Mouse (Mus musculus) intestine, embryonic 14.5 days (tissue): Measurements from ENCODE around the gene Cep89. TPM values are rescaled to one million over a fixed set of nuclear protein-coding genes. Genes with fewer than 3 reads are reported as not detected.

ENCODE experiments used
- ATAC-seq: fragments of 200-750 bp; cut with Nextera tagmentation; replicated peaks from 2 replicates; pipeline ENCODE4 v1.8.0; 2017; ENCODE audit warnings: low read depth, moderate number of reproducible peaks, moderate TSS enrichment, moderate library complexity; ENCODE audit not compliant: low FRiP score, low TSS enrichment
- DNase-seq: peaks from one replicate; pipeline ENCODE4 v3.0.0-alpha.2; 2018; ENCODE audit warnings: low spot score
- H3K27ac ChIP-seq: fragments of 300-500 bp; sonication (generic); 2 replicates; pipeline ENCODE4 v1.5.1; 2014; ENCODE audit warnings: low read depth, mild to moderate bottlenecking, control low read depth
- H3K27me3 ChIP-seq: fragments of 300-500 bp; sonication (generic); replicated peaks from 2 replicates; pipeline ENCODE4 v1.6.1; 2014; ENCODE audit warnings: low read length, control low read depth; ENCODE audit not compliant: control insufficient read depth, insufficient read depth
- H3K36me3 ChIP-seq: fragments of 300-500 bp; sonication (generic); 2 replicates; pipeline ENCODE4 v1.6.1; 2014; ENCODE audit warnings: low read length, control low read depth; ENCODE audit not compliant: control insufficient read depth, insufficient read depth
- H3K4me1 ChIP-seq: fragments of 300-500 bp; sonication (generic); replicated peaks from 2 replicates; pipeline ENCODE4 v1.6.1; 2014; ENCODE audit warnings: low read length, control low read depth, mixed read lengths; ENCODE audit not compliant: control insufficient read depth, insufficient read depth
- H3K4me2 ChIP-seq: fragments of 300-500 bp; sonication (generic); 2 replicates; pipeline ENCODE4 v1.6.1; 2014; ENCODE audit warnings: low read length
- H3K4me3 ChIP-seq: fragments of 300-500 bp; sonication (generic); 2 replicates; pipeline ENCODE4 v1.5.1; 2014; ENCODE audit warnings: low read depth, low read length, control low read depth, mixed read lengths
- H3K9ac ChIP-seq: fragments of 300-500 bp; sonication (generic); 2 replicates; pipeline ENCODE4 v1.6.1; 2014; ENCODE audit warnings: mild to moderate bottlenecking, low read length
- H3K9me3 ChIP-seq: fragments of 300-500 bp; sonication (generic); 2 replicates; pipeline ENCODE4 v1.6.1; 2016; ENCODE audit warnings: low read length, control low read depth; ENCODE audit not compliant: control insufficient read depth
- WGBS: fragments of 180-500 bp; shearing (Covaris S2); extraction: QIAGEN DNeasy Blood & Tissue Kit; methylation state at CpG from one replicate; pipeline ENCODE4 v1.1.7; 2014; 5-methylcytosine and 5-hydroxymethylcytosine counted together
- polyA plus RNA-seq: library from polyadenylated mRNA; unstranded; fragments of >200 nt; fragmentation: Nextera tagmentation; extraction: Ambion mirVana; gene quantifications from 2 replicates; pipeline ENCODE4 v1.2.1, GENCODE M21; 2014

Gene Cep89
- polyA plus RNA-seq, 1 experiment from 2014 or later, result 42.4 TPM

DNA sequence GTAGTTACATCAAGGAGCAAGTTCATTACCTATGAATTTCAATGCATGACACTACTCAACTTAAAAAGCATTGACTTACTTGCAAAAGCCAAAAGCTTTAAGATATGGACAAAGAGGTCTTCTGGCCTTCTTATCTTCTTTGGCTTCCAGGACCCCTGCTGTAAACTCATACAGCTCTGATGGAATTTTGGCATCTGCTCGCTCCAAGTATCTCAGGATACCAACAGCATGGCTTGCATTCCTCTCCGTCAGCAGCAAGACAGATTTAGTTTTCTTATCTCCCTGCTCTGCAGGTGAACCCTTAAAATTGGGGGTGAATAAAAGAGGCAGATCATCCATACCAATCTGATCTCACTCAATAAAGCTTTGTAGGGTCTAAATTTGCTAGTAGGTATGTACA is 88.3 kb downstream of the Cep89 start:
- Histone ChIP-seq H3K36me3 (no peaks in the 10 kb centered on the region), H3K27ac (no peak overlapping the region), H3K4me1 (no peaks in the 10 kb centered on the region), H3K9ac (no peak overlapping the region), H3K9me3 (no peaks in the 10 kb centered on the region), H3K4me3 (no peak overlapping the region), H3K4me2 (no peak overlapping the region), H3K27me3 (no peaks in the 10 kb centered on the region)
- ATAC-seq (no peak), DNase-seq (no peak)
- 62% methylated on average over 2 of the region's 2 CpGs for WGBS

DNA sequence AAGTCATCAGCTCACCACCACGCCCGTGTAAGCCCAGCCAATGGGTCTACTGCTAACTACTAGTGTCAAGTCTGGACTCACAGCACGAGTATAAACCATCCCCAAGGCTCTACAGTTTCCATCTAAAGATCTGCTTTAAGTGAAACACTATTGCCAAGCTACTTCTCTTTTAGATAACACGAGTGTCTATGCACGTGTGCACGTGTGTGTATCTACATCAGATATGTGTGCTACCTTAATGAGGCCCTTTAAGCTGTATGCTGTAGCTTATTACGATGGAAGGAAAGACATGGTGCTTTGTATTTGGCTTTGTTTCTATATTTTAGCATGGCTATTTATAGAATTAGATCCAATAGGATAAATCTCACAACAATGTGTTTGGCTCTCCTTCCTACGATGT is 89.7 kb downstream of the Cep89 start:
- Histone ChIP-seq H3K4me1 (no peaks in the 10 kb centered on the region), H3K4me2 (no peak overlapping the region), H3K9ac (no peak overlapping the region), H3K36me3 (no peaks in the 10 kb centered on the region), H3K4me3 (no peak overlapping the region), H3K9me3 (no peaks in the 10 kb centered on the region), H3K27me3 (no peaks in the 10 kb centered on the region), H3K27ac (no peak overlapping the region)
- ATAC-seq (no peak), DNase-seq (no peak)
- WGBS, result 85% methylated on average over 8 of the region's 8 CpGs

Other genes with a start within 250 kb of the Cep89 start
- 0.70 and 0.81 TPM in 2 replicates for gene Slc7a10, start 210.7 kb upstream of the Cep89 start, polyA plus RNA-seq
- gene Lrp3, start 181.5 kb upstream of the Cep89 start, polyA plus RNA-seq, result 7.0 and 8.6 TPM in 2 replicates
- 16.9 and 18.3 TPM in 2 replicates for gene Gpatch1, start 78.6 kb upstream of the Cep89 start, polyA plus RNA-seq
- 48.6 and 48.7 TPM in 2 replicates for gene Rhpn2, start 62.9 kb upstream of the Cep89 start, polyA plus RNA-seq
- 18.1 and 21.3 TPM in 2 replicates for gene Faap24, start 199 bp upstream of the Cep89 start, polyA plus RNA-seq
- 9.0 and 11.6 TPM in 2 replicates for gene Slc7a9, start 51.8 kb downstream of the Cep89 start, polyA plus RNA-seq
- 0.46 and 0.67 TPM in 2 replicates for gene Tdrd12, start 140.7 kb downstream of the Cep89 start, polyA plus RNA-seq
- gene Nudt19, start 159.3 kb downstream of the Cep89 start, polyA plus RNA-seq, result 98.6 and 117 TPM in 2 replicates
- gene Rgs9bp, start 188.5 kb downstream of the Cep89 start, polyA plus RNA-seq, result 0.16 and 0.23 TPM in 2 replicates
- 41.4 and 43.5 TPM in 2 replicates for gene Ankrd27, start 189.2 kb downstream of the Cep89 start, polyA plus RNA-seq